Mouse (Mus musculus) midbrain, embryonic 10.5 days (tissue): ENCODE data around the gene Bcar3. TPM values are rescaled to one million over a fixed set of nuclear protein-coding genes. Genes with fewer than 3 reads are reported as not detected.

Source experiments
- DNase-seq: peaks from one replicate; pipeline ENCODE4 v3.0.0-alpha.2; 2017; ENCODE audit warnings: low spot score
- H3K27ac ChIP-seq: fragments of 300-500 bp; sonication (generic); replicated peaks from 2 replicates; pipeline ENCODE4 v1.5.1; 2016; ENCODE audit warnings: mild to moderate bottlenecking
- H3K27me3 ChIP-seq: fragments of 300-500 bp; sonication (generic); 2 replicates; pipeline ENCODE4 v1.6.1; 2016; ENCODE audit warnings: low read depth, mild to moderate bottlenecking; ENCODE audit not compliant: poor library complexity, severe bottlenecking
- H3K36me3 ChIP-seq: fragments of 300-500 bp; sonication (generic); 2 replicates; pipeline ENCODE4 v1.6.1; 2016; ENCODE audit warnings: mild to moderate bottlenecking, moderate library complexity
- H3K4me1 ChIP-seq: fragments of 300-500 bp; sonication (generic); 2 replicates; pipeline ENCODE4 v1.6.1; 2016
- H3K4me3 ChIP-seq: fragments of 300-500 bp; sonication (generic); 2 replicates; pipeline ENCODE4 v1.5.1; 2016; ENCODE audit warnings: mild to moderate bottlenecking, moderate library complexity
- H3K9me3 ChIP-seq: fragments of 300-500 bp; sonication (generic); replicated peaks from 2 replicates; pipeline ENCODE4 v1.6.1; 2016; ENCODE audit warnings: mild to moderate bottlenecking
- WGBS: fragments of 180-500 bp; shearing (Covaris S2); methylation state at CpG from one replicate; pipeline ENCODE4 v1.1.7; 2016; 5-methylcytosine and 5-hydroxymethylcytosine counted together
- microRNA counts: library from miRNA; unstranded; fragments of <30 nt; microRNA quantifications from one replicate; lab custom pipeline; 2017
- microRNA-seq: library from miRNA; unstranded; fragments of <30 nt; microRNA quantifications from one replicate; pipeline ENCODE4, GENCODE M21; 2017
- polyA plus RNA-seq: library from polyadenylated mRNA; unstranded; fragments of >200 nt; fragmentation: Nextera tagmentation; extraction: Ambion mirVana; gene quantifications from 2 replicates; pipeline ENCODE4 v1.2.1, GENCODE M21; 2016

Bcar3 gene
- polyA plus RNA-seq, 1 experiment from 2014 or later = 21.8 TPM

- H3K4me1 ChIP-seq = no peaks in the 10 kb centered on the region
- H3K36me3 ChIP-seq = peaks cover 24% of the 10 kb centered on the region
- no peak overlapping the region for H3K27ac ChIP-seq
- 87% methylated on average over 5 of the region's 5 CpGs for WGBS
- H3K4me3 ChIP-seq = no peak overlapping the region
- no peaks in the 10 kb centered on the region for H3K27me3 ChIP-seq
- H3K9me3 ChIP-seq = no peaks in the 10 kb centered on the region
- no peak for DNase-seq
Measured at GRCm38 (mm10) chr3:122573426-122574286, 279.7 kb downstream of the Bcar3 start.

- no peak for DNase-seq
- H3K27me3 ChIP-seq = no peaks in the 10 kb centered on the region
- no peak overlapping the region for H3K4me3 ChIP-seq
- no peaks in the 10 kb centered on the region for H3K4me1 ChIP-seq
- H3K9me3 ChIP-seq = no peaks in the 10 kb centered on the region
- no peak overlapping the region for H3K27ac ChIP-seq
- WGBS = 89% methylated on average over 1 of the region's 1 CpGs
- peaks cover 26% of the 10 kb centered on the region for H3K36me3 ChIP-seq
Measured at GRCm38 (mm10) chr3:122574921-122575320, 281.0 kb downstream of the Bcar3 start.

- no peaks in the 10 kb centered on the region for H3K4me1 ChIP-seq
- no peaks in the 10 kb centered on the region for H3K9me3 ChIP-seq
- H3K27ac ChIP-seq = no peak overlapping the region
- peaks cover 22% of the 10 kb centered on the region for H3K36me3 ChIP-seq
- no peak overlapping the region for H3K4me3 ChIP-seq
- no peaks in the 10 kb centered on the region for H3K27me3 ChIP-seq
- DNase-seq = no peak
Measured at GRCm38 (mm10) chr3:122577360-122577759, 283.4 kb downstream of the Bcar3 start.

MicroRNAs encoded within 50 kb of the gene (microRNA counts, 519-probe panel; counts per million panel counts)
- microRNA mmu-miR-760 (lab: Ali Mortazavi, UCI) = not detected

Small RNA genes within 50 kb of the gene (microRNA-seq; reads per million reads assigned to microRNA genes)
- 368 reads per million, percentile 66 among the genes with 10 or more reads in this experiment for gene Mir760
- gene Mir7657 = not detected

Other genes starting within 250 kb of the Bcar3 start
- 2.2 and 2.6 TPM in 2 replicates for gene Abca4, start 249.7 kb upstream of the Bcar3 start, polyA plus RNA-seq
- 44.6 and 52.5 TPM in 2 replicates for gene Gclm, start 48.6 kb upstream of the Bcar3 start, polyA plus RNA-seq
- 86.2 and 90.6 TPM in 2 replicates for gene Dnttip2, start 19.7 kb upstream of the Bcar3 start, polyA plus RNA-seq